Mouse (Mus musculus): ENCODE measurements around the gene Aqp8.

- no peak for TF ChIP-seq CTCF (IDR thresholded peaks at IDR 0.05; ENCODE audit: low read depth)
- no peak for TF ChIP-seq EP300 (IDR thresholded peaks at IDR 0.05; ENCODE audit: low read depth)
These were observed 40.1 kb upstream of the Aqp8 start for GRCm38 (mm10) chr7:123421958-123422357.

All from heart, postnatal 0 days (tissue).